Mouse (Mus musculus): ENCODE results near the gene Gli2. TPM values are rescaled to one million over a fixed set of nuclear protein-coding genes. Genes with fewer than 3 reads are reported as not detected.
A peak's percentile ranks its signal among the peaks of the same experiment; 100 is the strongest.

Gli2 gene
- total RNA-seq, 4 experiments from 2014 or later = 0.91 to 1.9 (median 1.3) TPM

GRCm38 (mm10) chr1:119051192-119051937, 2.1 kb downstream of the Gli2 start:
- no peak for DNase-seq

GRCm38 (mm10) chr1:119049812-119050615, 3.4 kb downstream of the Gli2 start:
- DNase-seq = no peak

- no peak for DNase-seq
Measured at GRCm38 (mm10) chr1:119048988-119049387, 4.4 kb downstream of the Gli2 start.

- no peak for DNase-seq
Measured at GRCm38 (mm10) chr1:119048547-119048946, 4.9 kb downstream of the Gli2 start.

- no peak for DNase-seq
Measured at GRCm38 (mm10) chr1:119047462-119048371, 5.7 kb downstream of the Gli2 start.

GRCm38 (mm10) chr1:119038436-119038835, 15.0 kb downstream of the Gli2 start:
- DNase-seq = no peak

- DNase-seq = no peak
Measured at GRCm38 (mm10) chr1:119035931-119036330, 17.5 kb downstream of the Gli2 start.

GRCm38 (mm10) chr1:119035301-119035700, 18.1 kb downstream of the Gli2 start:
- DNase-seq = no peak

- DNase-seq = no peak
Measured at GRCm38 (mm10) chr1:119034163-119034705, 19.2 kb downstream of the Gli2 start.

GRCm38 (mm10) chr1:119033450-119034162, 19.8 kb downstream of the Gli2 start:
- peak; percentile 47 for DNase-seq

- no peak for DNase-seq
Measured at GRCm38 (mm10) chr1:119031185-119031584, 22.2 kb downstream of the Gli2 start.

GRCm38 (mm10) chr1:119025647-119026358, 27.6 kb downstream of the Gli2 start:
- no peak for DNase-seq

- no peak for DNase-seq
Measured at GRCm38 (mm10) chr1:119022311-119022710, 31.1 kb downstream of the Gli2 start.

- DNase-seq = no peak
Measured at GRCm38 (mm10) chr1:119020092-119020491, 33.3 kb downstream of the Gli2 start.

- DNase-seq = no peak
Measured at GRCm38 (mm10) chr1:119019056-119019455, 34.4 kb downstream of the Gli2 start.

- DNase-seq = no peak
Measured at GRCm38 (mm10) chr1:119016866-119017265, 36.6 kb downstream of the Gli2 start.

GRCm38 (mm10) chr1:119015108-119015507, 38.3 kb downstream of the Gli2 start:
- no peak for DNase-seq

- no peak for DNase-seq
Measured at GRCm38 (mm10) chr1:119008949-119009348, 44.5 kb downstream of the Gli2 start.

- DNase-seq = no peak
Measured at GRCm38 (mm10) chr1:119003852-119004398, 49.5 kb downstream of the Gli2 start.

- no peak for DNase-seq
Measured at GRCm38 (mm10) chr1:119001454-119002034, 51.9 kb downstream of the Gli2 start.

Data from adrenal gland, adult 8-10 months (tissue).